Mouse (Mus musculus): ENCODE data around the gene Gm21887.
"Not testable (repeated sequence)": the region's sequence is repeated elsewhere in the genome, so short reads cannot be mapped to it uniquely, and the experiment has no call there.

GRCm38 (mm10) chrX:169988571-169989218 is 20.8 kb upstream of the Gm21887 start:
- not testable (repeated sequence) for TF ChIP-seq CTCF (IDR thresholded peaks at IDR 0.05; ENCODE audit: low read depth, low read length); POLR2A (IDR thresholded peaks at IDR 0.05; ENCODE audit: borderline replicate concordance, low read depth, low read length)

Data from bone marrow macrophage, adult 2 months (primary cell).